Mouse (Mus musculus) mature B cell (primary cell): ENCODE results near the gene Ampd1.

ENCODE experiments used
- in situ Hi-C: fragments of 300-500 bp; cut with MboI; formaldehyde crosslinking; loops from 2 replicates; pipeline ENCODE4 v1.14.3; 2019

Gene Ampd1

GRCm38 (mm10) chr3:103148941-103149340 lies 75.1 kb downstream of the Ampd1 start:
- in situ Hi-C loops = no loop called here
